Mouse (Mus musculus): ENCODE data around the gene Gtf2h4. TPM values are rescaled to one million over a fixed set of nuclear protein-coding genes. Genes with fewer than 3 reads are reported as not detected.

The Gtf2h4 gene
- total RNA-seq (2014; rRNA removed; ENCODE audit: low replicate concordance): 21.0 and 24.2 TPM in 2 replicates
- 18.0 and 21.2 TPM in 2 replicates for polyA plus RNA-seq (2015; fragmentation: Nextera tagmentation; extraction: Ambion mirVana)

DNA sequence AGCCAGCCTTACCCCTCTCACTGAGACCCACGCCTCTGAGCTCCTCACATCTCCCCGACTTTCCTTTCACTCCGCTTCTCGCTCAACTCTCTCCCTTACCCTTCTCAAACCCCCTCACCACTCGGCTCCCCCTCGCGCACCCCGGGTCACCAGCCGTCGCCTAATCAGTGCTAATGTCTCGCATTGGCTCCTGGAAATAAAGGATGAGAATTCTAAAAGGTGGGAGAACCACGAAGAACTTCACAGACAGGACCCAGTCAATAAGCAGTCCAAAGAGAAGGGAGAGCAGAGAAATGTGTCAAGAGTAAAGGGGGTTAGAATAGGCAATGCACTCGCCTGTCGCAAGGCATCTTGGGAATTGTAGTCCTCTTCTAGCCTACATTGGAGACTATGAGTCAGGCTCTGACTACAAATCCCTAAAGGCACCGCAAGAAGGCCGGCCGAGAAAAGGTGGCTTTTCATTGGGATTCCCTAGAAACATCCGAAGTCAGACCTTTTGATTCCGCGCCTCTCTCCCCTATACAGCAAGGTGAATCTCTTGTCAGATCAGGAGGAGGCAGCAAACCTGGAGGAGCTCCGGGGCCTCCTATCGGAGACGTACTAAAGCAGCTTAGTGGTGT, at the start of gene Gtf2h4:
Gene Gtf2h4 (minus strand): TSS at position 324 of the 620 bp plus-strand sequence.
- peak; percentile 98 for DNase-seq (ENCODE audit: low spot score)
- H3K4me3 ChIP-seq (ENCODE audit: low read depth, low read length): peak within 1 kb of the TSS; percentile 76
- ATAC-seq (ENCODE audit: insufficient read depth, low read depth): peak; percentile 98
- peak within 1 kb of the TSS; percentile 92 for H3K9ac ChIP-seq (replicated peaks; ENCODE audit: low read depth, low read length)
- peak within 1 kb of the TSS; percentile 60; the same call in 1 of the 2 replicates for H3K27ac ChIP-seq (ENCODE audit: low read depth)
- H3K9me3 ChIP-seq (replicated peaks; ENCODE audit: control insufficient read depth, low read length): no peaks in the 10 kb centered on the region
- no peaks in the 10 kb centered on the region for H3K27me3 ChIP-seq (ENCODE audit: control insufficient read depth, insufficient read depth, low read length)
- no peaks in the 10 kb centered on the region for H3K4me1 ChIP-seq (ENCODE audit: control insufficient read depth, insufficient read depth)
- H3K4me2 ChIP-seq (ENCODE audit: low read depth, low read length): peak within 1 kb of the TSS; percentile 88
- WGBS: under 1% methylated on average over 23 of the region's 23 CpGs
- no peaks in the 10 kb centered on the region for H3K36me3 ChIP-seq (replicated peaks; ENCODE audit: control insufficient read depth, insufficient read depth, low read length)
- TF ChIP-seq EP300 (IDR thresholded peaks at IDR 0.05; ENCODE audit: low read depth) (no peak), CTCF (IDR thresholded peaks at IDR 0.05; ENCODE audit: low read depth) (no peak)

DNA sequence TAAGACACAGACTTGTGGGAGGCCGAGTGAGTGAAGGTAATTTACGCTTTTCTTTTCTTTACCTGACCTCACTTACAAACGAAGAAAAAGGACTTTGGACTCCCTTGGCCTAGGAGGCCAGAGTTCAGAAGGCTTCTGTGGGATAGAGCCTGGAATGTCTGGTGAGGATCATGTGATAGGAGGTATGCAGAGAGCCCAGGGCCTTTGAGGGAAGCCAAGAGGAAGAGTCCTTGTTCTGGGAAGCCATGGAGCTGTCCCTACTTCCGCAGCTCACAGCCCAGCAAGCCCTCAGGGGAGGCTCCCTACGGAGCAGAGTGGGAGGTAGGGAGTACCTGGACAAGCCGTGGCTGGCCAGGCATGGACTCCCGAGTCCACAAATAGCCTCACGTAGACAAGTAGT, 48.1 kb upstream of the Gtf2h4 start:
- Histone ChIP-seq H3K27ac (ENCODE audit: low read depth) (peak overlapping the region; percentile 92), H3K9ac (replicated peaks; ENCODE audit: low read depth, low read length) (no peak overlapping the region), H3K4me1 (ENCODE audit: control insufficient read depth, insufficient read depth) (peaks cover 39% of the 10 kb centered on the region), H3K4me3 (ENCODE audit: low read depth, low read length) (no peak overlapping the region), H3K36me3 (replicated peaks; ENCODE audit: control insufficient read depth, insufficient read depth, low read length) (no peaks in the 10 kb centered on the region), H3K27me3 (ENCODE audit: control insufficient read depth, insufficient read depth, low read length) (no peaks in the 10 kb centered on the region), H3K9me3 (replicated peaks; ENCODE audit: control insufficient read depth, low read length) (no peaks in the 10 kb centered on the region), H3K4me2 (ENCODE audit: low read depth, low read length) (no peak overlapping the region)
- ATAC-seq (ENCODE audit: insufficient read depth, low read depth): no peak
- TF ChIP-seq EP300 (IDR thresholded peaks at IDR 0.05; ENCODE audit: low read depth) (no peak), CTCF (IDR thresholded peaks at IDR 0.05; ENCODE audit: low read depth) (no peak)
- 32% methylated on average over 8 of the region's 8 CpGs for WGBS
- no peak for DNase-seq (ENCODE audit: low spot score)

- TF ChIP-seq CTCF (IDR thresholded peaks at IDR 0.05; ENCODE audit: low read depth): no peak
- peak; percentile 89 for TF ChIP-seq EP300 (IDR thresholded peaks at IDR 0.05; ENCODE audit: low read depth)
- H3K27me3 ChIP-seq (ENCODE audit: control insufficient read depth, insufficient read depth, low read length): no peaks in the 10 kb centered on the region
- no peak overlapping the region for H3K9ac ChIP-seq (replicated peaks; ENCODE audit: low read depth, low read length)
- 2% methylated on average over 11 of the region's 11 CpGs for WGBS
- no peaks in the 10 kb centered on the region for H3K36me3 ChIP-seq (replicated peaks; ENCODE audit: control insufficient read depth, insufficient read depth, low read length)
- peak; percentile 83 for DNase-seq (ENCODE audit: low spot score)
- H3K4me3 ChIP-seq (ENCODE audit: low read depth, low read length): no peak overlapping the region
- peaks cover 34% of the 10 kb centered on the region for H3K4me1 ChIP-seq (ENCODE audit: control insufficient read depth, insufficient read depth)
- H3K9me3 ChIP-seq (replicated peaks; ENCODE audit: control insufficient read depth, low read length): no peaks in the 10 kb centered on the region
- peak overlapping the region; percentile 32; the same call in 1 of the 2 replicates for H3K4me2 ChIP-seq (ENCODE audit: low read depth, low read length)
- ATAC-seq (ENCODE audit: insufficient read depth, low read depth): peak; percentile 78
- H3K27ac ChIP-seq (ENCODE audit: low read depth): peak overlapping the region; percentile 92
These were observed 46.8 kb upstream of the Gtf2h4 start for GRCm38 (mm10) chr17:35720340-35720727.

DNA sequence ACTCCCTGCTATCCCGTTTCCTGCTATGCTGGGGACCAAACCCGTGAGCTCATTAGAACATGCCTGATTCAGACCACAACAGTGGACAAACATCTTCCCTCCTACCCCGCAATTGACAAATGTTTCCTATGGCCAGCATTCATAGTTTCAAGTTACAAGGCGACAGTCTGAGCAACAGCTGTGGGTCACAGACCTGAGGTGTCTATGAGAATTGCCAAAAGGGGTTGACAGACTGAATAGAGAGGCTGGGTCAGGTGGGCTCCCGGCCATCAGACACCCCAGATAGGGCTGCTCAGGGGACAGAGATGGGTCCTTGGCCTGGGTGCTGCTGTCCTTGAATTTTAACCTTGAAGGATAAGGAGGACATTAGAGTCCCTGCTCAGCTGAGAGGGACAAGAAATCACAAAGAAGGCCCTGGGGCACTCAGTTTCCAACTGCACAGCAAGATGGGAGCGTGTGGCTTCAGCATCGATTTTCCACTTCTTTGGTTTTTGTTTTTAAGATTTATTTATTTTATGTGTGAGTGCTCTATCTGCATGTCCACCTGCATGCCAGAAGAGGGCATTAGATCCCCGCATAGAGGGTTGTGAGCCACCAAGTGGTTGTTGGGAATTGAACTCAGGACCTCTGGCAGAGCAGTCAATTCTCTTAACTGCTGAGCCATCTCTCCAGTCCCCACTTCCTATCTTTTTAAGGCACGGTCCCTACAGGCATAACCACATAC, 46.2 kb upstream of the Gtf2h4 start:
- Histone ChIP-seq H3K4me2 (ENCODE audit: low read depth, low read length) (no peak overlapping the region), H3K9ac (replicated peaks; ENCODE audit: low read depth, low read length) (no peak overlapping the region), H3K27ac (ENCODE audit: low read depth) (peak overlapping the region; percentile 92), H3K27me3 (ENCODE audit: control insufficient read depth, insufficient read depth, low read length) (no peaks in the 10 kb centered on the region), H3K9me3 (replicated peaks; ENCODE audit: control insufficient read depth, low read length) (no peaks in the 10 kb centered on the region), H3K36me3 (replicated peaks; ENCODE audit: control insufficient read depth, insufficient read depth, low read length) (no peaks in the 10 kb centered on the region), H3K4me3 (ENCODE audit: low read depth, low read length) (no peak overlapping the region), H3K4me1 (ENCODE audit: control insufficient read depth, insufficient read depth) (peaks cover 31% of the 10 kb centered on the region)
- ATAC-seq (ENCODE audit: insufficient read depth, low read depth) (peak; percentile 86), DNase-seq (ENCODE audit: low spot score) (peak; percentile 83)
- TF ChIP-seq CTCF (IDR thresholded peaks at IDR 0.05; ENCODE audit: low read depth) (peak; percentile 52), EP300 (IDR thresholded peaks at IDR 0.05; ENCODE audit: low read depth) (peak; percentile 64)
- 21% methylated on average over 9 of the region's 9 CpGs for WGBS

GRCm38 (mm10) chr17:35717080-35717479, 43.5 kb upstream of the Gtf2h4 start:
- ATAC-seq (ENCODE audit: insufficient read depth, low read depth): no peak
- WGBS: 79% methylated on average over 6 of the region's 6 CpGs
- H3K27me3 ChIP-seq (ENCODE audit: control insufficient read depth, insufficient read depth, low read length): no peaks in the 10 kb centered on the region
- H3K27ac ChIP-seq (ENCODE audit: low read depth): no peak overlapping the region
- H3K4me1 ChIP-seq (ENCODE audit: control insufficient read depth, insufficient read depth): peaks cover 27% of the 10 kb centered on the region
- H3K9ac ChIP-seq (replicated peaks; ENCODE audit: low read depth, low read length): no peak overlapping the region
- H3K9me3 ChIP-seq (replicated peaks; ENCODE audit: control insufficient read depth, low read length): no peaks in the 10 kb centered on the region
- no peak overlapping the region for H3K4me3 ChIP-seq (ENCODE audit: low read depth, low read length)
- H3K4me2 ChIP-seq (ENCODE audit: low read depth, low read length): no peak overlapping the region
- TF ChIP-seq EP300 (IDR thresholded peaks at IDR 0.05; ENCODE audit: low read depth): no peak
- no peak for TF ChIP-seq CTCF (IDR thresholded peaks at IDR 0.05; ENCODE audit: low read depth)
- H3K36me3 ChIP-seq (replicated peaks; ENCODE audit: control insufficient read depth, insufficient read depth, low read length): no peaks in the 10 kb centered on the region
- DNase-seq (ENCODE audit: low spot score): no peak

Measured in heart, postnatal 0 days (tissue).